Mouse (Mus musculus): ENCODE data around the gene Has3. TPM values are rescaled to one million over a fixed set of nuclear protein-coding genes. Genes with fewer than 3 reads are reported as not detected.
"Not testable (repeated sequence)": the region's sequence is repeated elsewhere in the genome, so short reads cannot be mapped to it uniquely, and the experiment has no call there.

Has3 gene
- polyA plus RNA-seq, 1 experiment from 2014 or later: 0.26 TPM

DNA sequence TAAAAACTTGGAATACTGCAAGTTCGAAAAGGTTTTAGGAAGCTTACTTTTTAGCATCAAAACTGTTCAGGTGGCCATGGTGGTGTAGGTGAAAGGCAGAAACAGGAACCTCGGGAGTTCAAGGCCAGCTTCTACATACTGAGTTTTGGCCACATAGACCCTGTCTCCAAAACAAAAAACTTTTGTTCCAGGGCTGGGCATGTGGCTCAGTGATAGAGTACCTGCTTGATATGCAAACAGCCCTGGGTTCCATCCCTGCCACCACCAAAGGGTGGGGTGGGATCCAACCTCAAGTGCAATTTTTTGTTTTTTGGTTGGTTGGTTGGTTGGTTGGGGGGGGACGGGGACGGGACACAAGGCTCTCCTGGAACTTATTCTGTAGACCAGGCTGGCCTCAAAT, 55.4 kb downstream of the Has3 start:
- WGBS: 94% methylated on average over 4 of the region's 4 CpGs
- DNase-seq (ENCODE audit: extremely low spot score, low spot score): no peak
- peaks cover 11% of the 10 kb centered on the region; the same call in 1 of the 2 replicates for H3K4me1 ChIP-seq

DNA sequence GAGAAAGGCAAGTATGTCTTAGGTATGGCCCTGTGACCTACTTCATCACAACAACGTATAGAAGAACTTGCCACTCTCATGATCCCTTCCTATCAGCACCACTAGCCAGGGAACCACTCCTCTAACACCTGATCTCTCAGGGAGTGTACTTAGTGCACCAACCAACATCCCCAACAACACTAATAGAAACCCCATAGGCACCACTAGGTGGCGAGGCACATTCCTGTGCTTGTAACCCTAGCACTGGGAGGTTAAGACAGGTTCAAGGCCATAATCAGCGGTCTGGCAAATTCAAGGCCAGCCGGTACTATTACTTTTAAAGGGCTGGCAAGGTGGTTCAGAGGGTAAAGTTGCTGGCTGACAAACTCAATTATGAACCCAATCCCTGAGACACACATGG, 57.2 kb downstream of the Has3 start:
- Histone ChIP-seq H3K27ac (no peak overlapping the region), H3K9me3 (no peaks in the 10 kb centered on the region), H3K4me3 (no peak overlapping the region), H3K27me3 (ENCODE audit: poor library complexity, severe bottlenecking) (peaks cover 12% of the 10 kb centered on the region; the same call in 1 of the 2 replicates), H3K4me1 (peaks cover 20% of the 10 kb centered on the region), H3K36me3 (replicated peaks) (peaks cover 26% of the 10 kb centered on the region)
- no peak for DNase-seq (ENCODE audit: extremely low spot score, low spot score)
- WGBS: 49% methylated on average over 4 of the region's 4 CpGs

More for the DNA sequence above, 55.4 kb downstream of the Has3 start:
- Histone ChIP-seq H3K9me3 (no peaks in the 10 kb centered on the region), H3K4me3 (no peak overlapping the region), H3K27ac (no peak overlapping the region), H3K27me3 (ENCODE audit: poor library complexity, severe bottlenecking) (no peaks in the 10 kb centered on the region), H3K36me3 (replicated peaks) (peaks cover 44% of the 10 kb centered on the region)

- H3K9me3 ChIP-seq; H3K27ac ChIP-seq; H3K4me3 ChIP-seq; DNase-seq (ENCODE audit: extremely low spot score, low spot score): not testable (repeated sequence)
- peaks cover 20% of the 10 kb centered on the region; the same call in 1 of the 2 replicates for H3K27me3 ChIP-seq (ENCODE audit: poor library complexity, severe bottlenecking)
- H3K4me1 ChIP-seq: peaks cover 26% of the 10 kb centered on the region
- peaks cover 17% of the 10 kb centered on the region for H3K36me3 ChIP-seq (replicated peaks)
- WGBS: 94% methylated on average over 11 of the region's 11 CpGs
Observed at GRCm38 (mm10) chr8:106928182-106928581, 58.1 kb downstream of the Has3 start.

GRCm38 (mm10) chr8:106929155-106929913, 59.3 kb downstream of the Has3 start:
- WGBS: 66% methylated on average over 6 of the region's 6 CpGs
- H3K27ac ChIP-seq: no peak overlapping the region
- no peak for DNase-seq (ENCODE audit: extremely low spot score, low spot score)
- peaks cover 7% of the 10 kb centered on the region; the same call in 1 of the 2 replicates for H3K36me3 ChIP-seq (replicated peaks)
- peaks cover 30% of the 10 kb centered on the region for H3K27me3 ChIP-seq (ENCODE audit: poor library complexity, severe bottlenecking)
- peaks cover 26% of the 10 kb centered on the region for H3K4me1 ChIP-seq
- no peak overlapping the region for H3K4me3 ChIP-seq
- H3K9me3 ChIP-seq: no peaks in the 10 kb centered on the region

DNA sequence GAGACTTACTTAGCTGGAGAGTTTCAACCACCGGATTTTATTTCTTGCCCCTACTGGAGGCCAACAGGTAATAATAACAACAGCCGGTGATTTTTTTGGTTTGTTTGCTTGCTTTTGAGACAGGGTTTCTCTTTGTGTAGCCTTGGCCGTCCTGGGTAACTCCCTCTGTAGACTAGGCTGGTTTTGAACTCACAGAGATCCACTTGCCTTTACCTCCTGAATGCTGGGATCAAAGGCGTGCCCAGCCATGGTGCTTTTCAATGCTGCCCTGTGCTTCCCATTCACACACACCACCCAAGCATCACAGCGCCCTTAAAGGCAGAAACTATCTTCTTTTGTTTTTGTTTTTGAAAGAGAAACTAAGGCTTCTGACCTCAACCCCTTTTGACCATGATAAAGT, 59.9 kb downstream of the Has3 start:
- peaks cover 1% of the 10 kb centered on the region; the same call in 1 of the 2 replicates for H3K36me3 ChIP-seq (replicated peaks)
- H3K4me3 ChIP-seq: no peak overlapping the region
- WGBS: 90% methylated on average over 5 of the region's 5 CpGs
- H3K27me3 ChIP-seq (ENCODE audit: poor library complexity, severe bottlenecking): peaks cover 33% of the 10 kb centered on the region
- peaks cover 27% of the 10 kb centered on the region for H3K4me1 ChIP-seq
- no peaks in the 10 kb centered on the region for H3K9me3 ChIP-seq
- DNase-seq (ENCODE audit: extremely low spot score, low spot score): no peak
- H3K27ac ChIP-seq: no peak overlapping the region

DNA sequence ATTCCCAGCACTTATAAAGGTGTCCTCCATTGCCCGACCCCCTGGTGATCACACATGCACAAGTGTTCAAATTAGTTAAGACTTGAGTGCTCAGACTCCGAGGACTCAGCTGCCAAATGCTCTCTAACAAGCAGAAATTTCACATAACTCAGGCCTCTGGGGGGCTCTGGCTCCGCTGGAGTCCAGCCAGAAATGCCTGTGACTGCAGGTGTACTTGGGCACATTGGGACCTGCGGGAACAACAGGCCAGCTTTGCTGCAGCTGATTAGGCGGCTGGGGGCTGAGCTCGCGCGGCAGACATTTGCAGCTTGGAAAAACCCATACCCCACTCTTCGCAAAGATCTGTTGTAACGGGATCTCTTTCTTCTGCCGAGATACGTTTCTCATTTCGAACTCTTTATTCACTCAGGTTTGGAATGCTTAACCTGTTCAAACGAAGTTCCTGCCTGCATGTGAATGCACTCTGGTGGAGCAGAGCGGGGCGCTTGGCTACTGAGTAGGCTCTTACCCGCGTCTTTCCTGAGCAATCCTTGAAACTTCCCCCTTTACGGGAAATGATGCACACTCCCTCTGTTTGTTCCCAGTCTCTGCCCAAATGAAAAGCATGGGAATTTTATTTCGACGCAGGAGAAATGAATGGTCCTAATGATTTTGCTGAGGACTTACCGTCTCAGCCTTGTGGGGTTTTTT, 62.5 kb downstream of the Has3 start:
- Histone ChIP-seq H3K27me3 (ENCODE audit: poor library complexity, severe bottlenecking) (peaks cover 37% of the 10 kb centered on the region), H3K27ac (peak overlapping the region; percentile 32), H3K4me3 (peak overlapping the region; percentile 32), H3K9me3 (no peaks in the 10 kb centered on the region), H3K36me3 (replicated peaks) (no peaks in the 10 kb centered on the region), H3K4me1 (peaks cover 48% of the 10 kb centered on the region)
- 16% methylated on average over 22 of the region's 22 CpGs for WGBS
- peak; percentile 33 for DNase-seq (ENCODE audit: extremely low spot score, low spot score)

DNA sequence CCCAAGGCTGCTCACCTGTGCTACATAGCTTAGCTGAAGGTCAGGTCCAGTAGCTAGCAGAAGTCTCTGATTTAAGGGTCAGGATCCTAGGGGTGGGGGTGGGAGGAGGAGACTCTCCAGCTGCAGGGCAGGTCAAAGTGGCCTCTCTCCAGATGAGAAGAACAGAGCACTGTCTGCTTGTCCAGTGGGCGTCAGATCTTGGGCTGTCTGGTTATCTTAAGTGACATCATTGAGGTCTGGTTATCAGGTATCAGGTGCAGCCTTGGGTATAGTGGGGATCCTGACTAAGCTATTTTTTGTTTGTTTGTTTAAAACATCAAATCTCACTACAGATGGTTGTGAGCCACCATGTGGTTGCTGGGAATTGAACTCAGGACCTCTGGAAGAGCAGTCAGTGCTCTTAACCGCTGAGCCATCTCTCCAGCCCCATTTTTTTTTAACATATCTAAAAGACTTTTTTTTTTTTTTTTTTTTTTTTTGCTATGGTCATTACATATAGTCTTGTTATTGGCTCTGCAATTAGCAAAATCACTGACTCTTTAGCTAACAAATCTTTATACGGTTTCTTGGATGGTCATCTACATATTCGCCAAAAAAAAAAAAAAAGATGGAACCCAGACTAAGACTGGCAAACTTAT, 63.6 kb downstream of the Has3 start:
- H3K4me1 ChIP-seq: peaks cover 56% of the 10 kb centered on the region
- WGBS: 83% methylated on average over 4 of the region's 4 CpGs

More for the DNA sequence above, 63.6 kb downstream of the Has3 start:
- Histone ChIP-seq H3K27ac (no peak overlapping the region), H3K4me3 (no peak overlapping the region), H3K36me3 (replicated peaks) (no peaks in the 10 kb centered on the region), H3K27me3 (ENCODE audit: poor library complexity, severe bottlenecking) (peaks cover 42% of the 10 kb centered on the region), H3K9me3 (no peaks in the 10 kb centered on the region)
- no peak for DNase-seq (ENCODE audit: extremely low spot score, low spot score)

Other genes starting within 250 kb of the Has3 start
- gene Tango6, start 187.2 kb upstream of the Has3 start, polyA plus RNA-seq (2016; fragmentation: Nextera tagmentation; extraction: Ambion mirVana): 14.9 and 15.0 TPM in 2 replicates
- 96.5 and 105 TPM in 2 replicates for gene Utp4, start 23.4 kb downstream of the Has3 start, polyA plus RNA-seq (2016; fragmentation: Nextera tagmentation; extraction: Ambion mirVana)
- gene Sntb2, start 65.5 kb downstream of the Has3 start, polyA plus RNA-seq (2016; fragmentation: Nextera tagmentation; extraction: Ambion mirVana): 7.4 and 7.7 TPM in 2 replicates
- 67.6 and 69.5 TPM in 2 replicates for gene Vps4a, start 161.0 kb downstream of the Has3 start, polyA plus RNA-seq (2016; fragmentation: Nextera tagmentation; extraction: Ambion mirVana)
- gene Pdf, start 178.4 kb downstream of the Has3 start, polyA plus RNA-seq (2016; fragmentation: Nextera tagmentation; extraction: Ambion mirVana): 46.6 and 52.1 TPM in 2 replicates
- gene Cog8, start 186.4 kb downstream of the Has3 start, polyA plus RNA-seq (2016; fragmentation: Nextera tagmentation; extraction: Ambion mirVana): 32.8 and 37.3 TPM in 2 replicates
- 128 and 138 TPM in 2 replicates for gene Nip7, start 186.6 kb downstream of the Has3 start, polyA plus RNA-seq (2016; fragmentation: Nextera tagmentation; extraction: Ambion mirVana)
- gene Tmed6, start 195.4 kb downstream of the Has3 start, polyA plus RNA-seq (2016; fragmentation: Nextera tagmentation; extraction: Ambion mirVana): not detected in 2 replicates
- 17.0 and 19.6 TPM in 2 replicates for gene Terf2, start 226.3 kb downstream of the Has3 start, polyA plus RNA-seq (2016; fragmentation: Nextera tagmentation; extraction: Ambion mirVana)